Mouse (Mus musculus) 3T3-L1 (cell line): Measurements from ENCODE around the gene AC134908.4.

Experiments
- DNase-seq: peaks from one replicate; pipeline ENCODE4 v3.0.0-alpha.2; 2015; ENCODE audit warnings: low read depth, low spot score

The AC134908.4 gene

DNA sequence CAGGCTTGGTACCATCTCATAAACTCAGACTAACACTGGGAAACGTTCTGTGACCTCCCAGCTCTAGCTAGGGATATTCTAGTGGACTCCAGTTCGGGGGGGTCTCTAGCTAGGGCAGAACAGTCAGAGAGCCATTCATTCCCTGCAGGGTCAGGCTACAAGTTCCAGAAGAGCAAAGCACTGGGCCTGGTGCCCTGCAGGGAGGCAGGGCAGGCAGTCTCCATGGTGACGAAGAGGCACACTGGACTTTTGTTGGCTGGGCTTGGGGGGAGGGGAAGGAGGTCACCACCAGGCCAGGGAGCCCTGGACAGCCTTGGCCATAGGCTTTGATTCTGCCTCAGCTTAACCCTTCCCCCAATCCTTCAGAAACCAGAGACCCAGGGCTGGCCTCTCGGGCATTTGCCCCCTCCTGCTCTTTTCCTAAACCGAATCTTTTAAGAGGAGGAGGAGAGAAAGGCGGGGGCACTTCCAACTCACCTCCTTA, at the start of gene AC134908.4:
TSS of gene AC134908.4 (minus strand) at position 51 of the 484 bp plus-strand sequence.
- DNase-seq: peak; percentile 47

GRCm38 (mm10) chr17:25844396-25844901, 49.0 kb upstream of the AC134908.4 start, which contains the start of gene Rhot2:
Rhot2 (minus strand) TSS chr17:25844851.
- peak; percentile 98 for DNase-seq

GRCm38 (mm10) chr17:25843636-25844395, 48.4 kb upstream of the AC134908.4 start:
- DNase-seq: no peak

GRCm38 (mm10) chr17:25843122-25843521, 47.7 kb upstream of the AC134908.4 start:
- DNase-seq: no peak

DNA sequence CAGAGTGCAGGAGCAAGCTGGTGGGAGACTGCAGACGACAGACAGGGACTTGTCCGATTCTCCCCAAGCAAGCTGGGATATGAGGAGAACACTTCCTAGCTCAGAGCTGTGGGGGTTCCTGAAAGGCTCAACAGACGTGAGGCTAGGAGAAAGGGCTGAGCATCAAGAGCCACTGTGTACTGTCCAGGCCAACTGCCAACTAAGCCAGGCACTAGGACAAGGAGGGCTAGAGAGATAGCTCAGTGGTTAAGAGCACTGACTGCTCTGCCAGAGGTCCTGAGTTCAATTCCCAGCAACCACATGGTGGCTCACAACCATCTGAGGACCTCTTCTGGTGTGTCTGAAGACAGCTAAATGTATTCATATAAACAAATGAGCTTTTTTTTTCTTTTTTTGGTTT, 47.0 kb upstream of the AC134908.4 start:
- DNase-seq: no peak

DNA sequence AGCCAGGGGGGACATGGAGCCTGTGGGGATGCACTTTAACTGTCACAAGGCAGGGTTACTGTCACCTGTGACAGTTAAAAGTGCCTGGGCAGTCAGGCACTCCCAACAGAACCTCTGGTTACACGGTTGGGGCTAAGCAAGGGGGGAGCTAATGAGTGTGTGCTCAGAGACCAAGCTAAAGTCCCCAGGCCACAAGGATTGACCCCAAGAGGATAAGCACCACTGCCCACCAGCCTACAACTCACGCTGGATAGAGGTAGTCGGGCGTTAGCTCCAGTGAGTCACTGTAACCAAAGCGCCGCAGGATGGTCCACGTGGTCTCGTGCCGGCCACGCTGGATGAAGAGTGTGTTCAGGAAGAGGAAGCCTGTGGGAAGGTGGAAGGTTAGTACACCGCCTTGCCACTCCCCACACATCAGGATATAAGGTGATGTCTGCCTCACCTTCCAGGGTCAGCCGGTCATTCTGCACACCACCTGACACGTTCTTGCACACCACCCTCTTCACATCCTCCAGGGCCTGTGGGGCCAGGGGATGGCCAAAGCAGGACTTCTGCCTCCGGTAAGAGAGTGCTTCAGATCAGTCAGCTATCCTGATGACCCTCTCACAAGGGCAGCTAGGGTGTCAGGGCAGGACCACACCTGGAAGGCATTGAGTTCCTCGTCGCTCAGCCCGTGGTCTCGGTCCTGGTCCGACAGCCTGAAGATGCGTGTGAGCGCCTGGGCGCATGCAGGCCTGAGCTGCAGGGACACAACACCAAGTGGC, 45.8 kb upstream of the AC134908.4 start, which contains the start of gene Gm20683:
TSS of gene Gm20683 (minus strand) at position 647 of the 764 bp plus-strand sequence.
- DNase-seq: no peak

- DNase-seq: no peak
These were observed 45.1 kb upstream of the AC134908.4 start for GRCm38 (mm10) chr17:25840519-25840918.

GRCm38 (mm10) chr17:25839455-25840235, 44.2 kb upstream of the AC134908.4 start:
- no peak for DNase-seq

DNA sequence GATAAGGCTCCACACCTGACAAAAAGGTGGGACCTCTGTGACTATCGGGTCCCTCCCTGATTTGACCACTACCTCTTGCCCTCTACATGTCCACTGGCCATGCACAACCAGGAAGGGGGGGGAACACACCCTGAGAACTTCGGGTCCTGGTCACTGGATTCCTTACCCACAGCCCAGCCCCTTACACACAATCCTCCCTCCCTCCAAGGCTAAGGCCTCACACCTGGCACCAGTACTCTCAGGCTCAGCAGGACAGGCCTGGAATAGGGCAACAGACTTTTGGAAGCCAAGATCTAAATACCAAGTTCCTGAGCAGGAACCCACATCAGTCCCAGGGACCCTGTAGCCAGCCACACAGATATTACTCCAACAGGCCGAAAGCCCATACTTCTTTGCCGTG, 43.4 kb upstream of the AC134908.4 start:
- DNase-seq: no peak

GRCm38 (mm10) chr17:25837533-25837932, 42.1 kb upstream of the AC134908.4 start:
- no peak for DNase-seq

GRCm38 (mm10) chr17:25837076-25837410, 41.6 kb upstream of the AC134908.4 start, which contains the start of gene Rhbdl1:
Rhbdl1 (minus strand) TSS chr17:25837295.
- DNase-seq: no peak

DNA sequence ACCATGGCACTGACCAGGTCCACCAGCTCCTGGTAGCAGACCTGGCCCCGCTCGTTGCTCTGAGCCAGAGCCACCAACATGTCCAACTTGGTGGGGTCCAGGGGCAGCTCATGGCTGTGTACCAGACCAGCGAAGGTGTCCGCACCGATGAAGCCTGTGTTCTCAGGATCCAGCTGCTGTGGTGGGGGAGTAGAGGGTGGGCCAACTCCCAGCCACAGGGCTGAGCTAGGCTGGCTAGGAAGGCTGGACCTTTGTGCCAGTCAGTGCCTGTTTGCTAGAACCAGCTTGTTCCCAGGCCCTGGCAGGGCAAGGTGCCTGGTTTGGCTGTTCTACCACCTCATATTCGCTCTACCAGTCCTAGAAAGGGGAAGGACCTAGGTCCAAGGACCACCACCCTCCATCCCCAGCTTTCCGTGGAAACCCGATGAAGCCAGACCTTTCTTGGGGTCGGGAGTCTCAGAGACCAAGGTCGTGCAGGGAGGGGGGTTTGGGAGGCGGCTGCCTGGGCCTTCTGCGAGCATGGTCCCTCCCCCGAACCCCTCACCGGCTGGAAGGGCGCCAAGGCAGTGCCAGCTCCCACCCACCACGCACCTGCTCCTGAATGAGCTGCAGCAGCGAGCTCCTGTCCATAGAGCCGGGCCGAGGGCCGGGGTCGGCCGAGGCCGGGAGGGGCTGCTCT, 41.1 kb upstream of the AC134908.4 start:
- DNase-seq: no peak

GRCm38 (mm10) chr17:25835816-25836215, 40.4 kb upstream of the AC134908.4 start:
- no peak for DNase-seq

GRCm38 (mm10) chr17:25835301-25835700, 39.8 kb upstream of the AC134908.4 start:
- no peak for DNase-seq

DNA sequence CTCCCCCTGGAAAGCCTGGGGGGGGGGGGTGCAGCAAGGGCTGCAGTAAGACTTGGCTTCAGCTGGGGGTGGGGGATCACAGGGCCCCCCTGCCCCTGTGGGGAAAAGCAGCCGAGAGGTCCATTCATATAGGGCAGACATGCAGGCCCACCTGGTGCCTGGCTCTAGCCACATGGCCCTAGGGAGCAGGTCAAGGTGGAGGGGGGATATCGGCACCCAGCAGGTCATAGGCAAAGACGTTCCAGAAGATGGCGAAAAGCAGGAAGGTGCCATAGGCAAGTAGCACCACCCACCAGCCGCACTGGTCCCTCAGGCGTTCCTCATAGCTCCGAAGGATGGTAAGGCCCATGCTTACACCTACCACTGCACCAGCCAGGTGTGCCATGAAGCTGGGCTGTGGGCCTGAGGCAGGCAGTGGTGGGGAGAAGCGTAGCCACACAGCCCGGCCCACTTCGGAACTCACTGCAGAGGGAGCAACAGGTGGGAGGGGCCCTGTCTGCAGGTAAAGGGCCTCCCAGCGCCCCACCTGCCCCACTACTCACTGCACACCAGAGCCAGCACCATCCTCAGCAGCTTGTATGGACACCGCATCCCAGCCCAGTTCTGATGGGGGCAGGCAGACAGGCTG, 39.2 kb upstream of the AC134908.4 start:
- DNase-seq: no peak

GRCm38 (mm10) chr17:25833961-25834594, 38.6 kb upstream of the AC134908.4 start:
- DNase-seq: peak; percentile 37

GRCm38 (mm10) chr17:25833291-25833663, 37.8 kb upstream of the AC134908.4 start, which contains the start of gene Stub1:
Stub1 (minus strand) TSS chr17:25833404.
- peak; percentile 97 for DNase-seq

- peak; percentile 100 for DNase-seq
These were observed 37.2 kb upstream of the AC134908.4 start for GRCm38 (mm10) chr17:25832436-25833290.
